Mouse (Mus musculus) midbrain, embryonic 13.5 days (tissue): ENCODE results near the gene Krtap5-5. TPM values are rescaled to one million over a fixed set of nuclear protein-coding genes. Genes with fewer than 3 reads are reported as not detected.

Source experiments
- ATAC-seq: fragments of 200-750 bp; cut with Nextera tagmentation; 2 replicates; pipeline ENCODE4 v1.8.0; 2017; ENCODE audit warnings: mild to moderate bottlenecking, moderate TSS enrichment, moderate library complexity
- H3K27ac ChIP-seq: fragments of 300-500 bp; sonication (generic); 2 replicates; pipeline ENCODE4 v1.5.1; 2015; ENCODE audit warnings: inconsistent platforms, mild to moderate bottlenecking, moderate library complexity
- H3K27me3 ChIP-seq: fragments of 300-500 bp; sonication (generic); 2 replicates; pipeline ENCODE4 v1.6.1; 2015; ENCODE audit warnings: mild to moderate bottlenecking, inconsistent platforms
- H3K36me3 ChIP-seq: fragments of 300-500 bp; sonication (generic); 2 replicates; pipeline ENCODE4 v1.6.1; 2015; ENCODE audit warnings: mild to moderate bottlenecking, inconsistent platforms
- H3K4me1 ChIP-seq: fragments of 300-500 bp; sonication (generic); replicated peaks from 2 replicates; pipeline ENCODE4 v1.6.1; 2015; ENCODE audit warnings: inconsistent platforms
- H3K4me2 ChIP-seq: fragments of 300-500 bp; sonication (generic); replicated peaks from 2 replicates; pipeline ENCODE4 v1.6.1; 2015; ENCODE audit warnings: moderate library complexity, mild to moderate bottlenecking, inconsistent platforms
- H3K4me3 ChIP-seq: fragments of 300-500 bp; sonication (generic); replicated peaks from 2 replicates; pipeline ENCODE4 v1.5.1; 2015; ENCODE audit warnings: mild to moderate bottlenecking, inconsistent platforms
- H3K9ac ChIP-seq: fragments of 300-500 bp; sonication (generic); replicated peaks from 2 replicates; pipeline ENCODE4 v1.6.1; 2015; ENCODE audit warnings: mild to moderate bottlenecking, inconsistent platforms
- H3K9me3 ChIP-seq: fragments of 300-500 bp; sonication (generic); 2 replicates; pipeline ENCODE4 v1.6.1; 2016; ENCODE audit warnings: mild to moderate bottlenecking, inconsistent platforms
- WGBS: fragments of 180-500 bp; shearing (Covaris S2); methylation state at CpG from one replicate; pipeline ENCODE4 v1.1.7; 2015; 5-methylcytosine and 5-hydroxymethylcytosine counted together
- polyA plus RNA-seq: library from polyadenylated mRNA; unstranded; fragments of >200 nt; fragmentation: Nextera tagmentation; extraction: Ambion mirVana; gene quantifications from 2 replicates; pipeline ENCODE4 v1.2.1, GENCODE M21; 2015

Gene Krtap5-5
- polyA plus RNA-seq, 1 experiment from 2014 or later: not detected

DNA sequence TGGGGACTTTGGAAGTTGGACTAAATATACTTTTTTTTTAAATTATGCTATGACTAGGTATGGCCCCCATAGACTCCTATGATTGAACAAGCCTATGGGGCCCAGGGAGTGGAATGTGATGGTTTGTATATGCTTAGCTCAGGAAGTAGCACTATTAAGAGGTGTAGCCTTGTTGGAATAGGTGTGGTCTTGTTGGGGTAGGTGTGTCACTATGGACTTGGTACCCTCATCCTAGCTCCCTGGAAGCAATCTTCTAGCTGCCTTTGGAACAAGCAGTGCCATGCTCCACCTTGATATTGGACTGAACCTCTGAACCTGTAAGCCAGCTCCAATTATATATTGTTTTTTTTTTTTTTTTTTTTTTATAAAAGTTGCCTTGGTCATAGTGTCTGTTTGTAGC is 24.3 kb downstream of the Krtap5-5 start:
- Histone ChIP-seq H3K4me1 (no peaks in the 10 kb centered on the region), H3K4me3 (no peak overlapping the region), H3K9me3 (no peaks in the 10 kb centered on the region), H3K27me3 (peaks cover 3% of the 10 kb centered on the region; the same call in 1 of the 2 replicates), H3K36me3 (no peaks in the 10 kb centered on the region), H3K4me2 (no peak overlapping the region), H3K9ac (no peak overlapping the region), H3K27ac (no peak overlapping the region)
- ATAC-seq: no peak

DNA sequence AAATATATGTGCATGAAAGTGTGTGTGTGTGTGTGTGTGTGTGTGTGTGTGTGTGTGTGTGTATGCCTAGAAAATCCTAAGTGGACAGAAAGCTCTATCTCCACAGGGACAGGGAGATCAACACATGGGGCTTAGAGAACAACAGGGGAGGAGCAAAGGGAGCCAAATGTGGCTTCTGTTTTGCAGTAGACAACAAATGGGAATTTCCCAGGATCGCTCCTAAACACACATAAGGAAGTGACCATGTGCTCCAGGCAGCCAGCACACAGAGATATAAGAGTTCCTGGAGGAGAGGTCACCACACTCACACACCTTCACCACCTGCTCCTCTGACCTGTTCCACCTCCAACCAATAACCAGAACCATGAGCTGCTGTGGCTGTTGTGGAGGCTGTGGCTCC is 28.7 kb downstream of the Krtap5-5 start, which contains the start of gene Krtap5-3:
Gene Krtap5-3, plus strand, starts transcription at position 301 of the 400 bp plus-strand sequence.
- peaks cover 3% of the 10 kb centered on the region; the same call in 1 of the 2 replicates for H3K27me3 ChIP-seq
- H3K4me2 ChIP-seq: no peak within 1 kb of the TSS
- H3K4me3 ChIP-seq: no peak within 1 kb of the TSS
- no peak for ATAC-seq
- no peaks in the 10 kb centered on the region for H3K36me3 ChIP-seq
- H3K9ac ChIP-seq: no peak within 1 kb of the TSS
- no peaks in the 10 kb centered on the region for H3K4me1 ChIP-seq
- 77% methylated on average over 1 of the region's 1 CpGs for WGBS
- no peak within 1 kb of the TSS for H3K27ac ChIP-seq
- H3K9me3 ChIP-seq: no peaks in the 10 kb centered on the region

DNA sequence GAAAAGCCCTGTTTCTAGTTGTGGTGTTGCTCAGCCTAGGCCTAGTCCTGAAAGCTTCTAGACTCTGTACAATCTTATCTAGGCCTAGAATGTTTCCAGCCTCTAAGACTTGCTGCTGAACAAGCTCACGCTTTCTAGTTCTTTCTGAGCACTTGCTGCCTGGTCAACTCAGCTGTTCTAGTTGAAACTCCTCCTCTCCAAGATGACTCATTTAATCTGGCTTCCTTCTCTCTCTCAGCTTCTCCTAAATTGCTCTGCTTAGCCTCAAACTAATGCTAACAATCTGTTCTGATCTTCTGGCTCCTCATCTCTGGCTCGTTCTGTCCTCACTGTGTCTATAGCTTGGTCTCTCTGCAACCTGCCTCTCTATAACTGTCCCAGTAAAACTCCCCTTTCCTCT is 31.0 kb downstream of the Krtap5-5 start:
- no peak for ATAC-seq
- Histone ChIP-seq H3K27ac (no peak overlapping the region), H3K9ac (no peak overlapping the region), H3K4me3 (no peak overlapping the region), H3K9me3 (no peaks in the 10 kb centered on the region), H3K4me1 (no peaks in the 10 kb centered on the region), H3K4me2 (no peak overlapping the region), H3K27me3 (peaks cover 3% of the 10 kb centered on the region; the same call in 1 of the 2 replicates), H3K36me3 (no peaks in the 10 kb centered on the region)
- 90% methylated on average over 2 of the region's 2 CpGs for WGBS

DNA sequence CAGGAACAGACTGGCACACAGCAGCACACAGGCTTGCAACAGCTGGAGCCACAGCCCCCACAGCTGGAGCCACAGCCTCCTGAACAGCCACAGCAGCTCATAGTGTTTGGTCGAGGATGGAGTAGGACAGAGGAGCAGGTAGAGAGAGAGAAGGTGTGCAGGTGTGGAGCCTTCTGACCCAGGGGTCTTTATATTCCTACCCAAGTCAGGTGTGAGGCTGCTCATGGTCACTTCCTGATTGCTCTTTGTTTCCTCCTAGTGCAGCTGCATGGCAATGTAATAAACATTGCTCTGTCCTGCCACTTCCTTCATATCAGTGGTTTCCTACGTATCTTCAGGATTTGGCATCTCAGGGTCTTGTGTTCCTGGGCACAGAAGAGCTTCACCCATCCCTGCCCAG is 39.5 kb downstream of the Krtap5-5 start, which contains the start of gene Gm10153:
Gene Gm10153, minus strand, starts transcription at position 101 of the 400 bp plus-strand sequence.
- WGBS: 59% methylated on average over 2 of the region's 2 CpGs
- Histone ChIP-seq H3K27me3 (no peaks in the 10 kb centered on the region), H3K4me1 (no peaks in the 10 kb centered on the region), H3K4me3 (no peak within 1 kb of the TSS), H3K9me3 (no peaks in the 10 kb centered on the region), H3K36me3 (no peaks in the 10 kb centered on the region), H3K9ac (no peak within 1 kb of the TSS), H3K4me2 (no peak within 1 kb of the TSS), H3K27ac (no peak within 1 kb of the TSS)
- ATAC-seq: no peak

DNA sequence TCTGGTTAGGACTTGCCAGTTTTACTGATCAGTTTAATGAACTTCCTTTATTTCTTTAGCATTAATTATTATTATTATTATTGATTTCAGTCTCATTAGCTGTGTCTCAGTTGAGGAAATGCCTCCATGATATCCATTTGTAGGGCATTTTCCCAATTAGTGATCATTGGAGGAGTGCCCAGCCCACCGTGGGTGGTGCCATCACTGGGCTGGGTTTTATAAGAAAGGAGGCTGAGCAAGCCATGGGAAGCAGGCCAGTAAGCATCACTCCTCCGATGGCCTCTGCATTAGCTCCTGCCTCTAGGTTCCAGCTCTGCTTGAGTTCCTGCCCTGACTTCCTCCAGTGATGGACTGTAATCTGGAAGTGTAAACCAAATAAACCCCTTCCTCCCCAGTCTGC is 41.6 kb downstream of the Krtap5-5 start:
- Histone ChIP-seq H3K9ac (no peak overlapping the region), H3K9me3 (no peaks in the 10 kb centered on the region), H3K27ac (no peak overlapping the region), H3K4me2 (no peak overlapping the region), H3K36me3 (no peaks in the 10 kb centered on the region), H3K27me3 (no peaks in the 10 kb centered on the region), H3K4me1 (no peaks in the 10 kb centered on the region), H3K4me3 (no peak overlapping the region)
- WGBS: 76% methylated on average over 2 of the region's 2 CpGs
- no peak for ATAC-seq

DNA sequence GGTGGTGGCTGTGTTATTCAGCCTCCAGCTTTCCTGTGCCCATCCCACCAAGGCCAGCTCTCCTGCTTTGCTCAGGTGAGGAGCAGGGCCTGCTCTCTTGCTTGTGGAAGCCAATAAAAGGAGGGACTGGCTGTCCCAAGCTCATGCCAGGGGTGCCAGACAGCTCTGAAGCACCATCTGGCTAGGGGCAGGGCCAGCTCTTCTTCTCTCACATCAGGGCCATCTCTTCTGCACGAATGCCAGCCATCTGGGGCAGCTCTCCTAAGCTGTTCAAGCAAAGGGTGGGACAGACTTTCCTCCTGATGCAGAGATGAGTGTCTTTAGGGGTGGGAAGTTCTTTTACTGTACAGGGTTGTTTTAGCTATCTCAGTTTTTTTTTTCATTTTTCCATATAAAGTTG is 48.8 kb downstream of the Krtap5-5 start:
- H3K4me1 ChIP-seq: no peaks in the 10 kb centered on the region
- 58% methylated on average over 1 of the region's 1 CpGs for WGBS
- H3K9me3 ChIP-seq: no peaks in the 10 kb centered on the region
- H3K4me3 ChIP-seq: no peak overlapping the region
- H3K4me2 ChIP-seq: no peak overlapping the region
- no peak overlapping the region for H3K27ac ChIP-seq
- no peak for ATAC-seq
- no peaks in the 10 kb centered on the region for H3K27me3 ChIP-seq
- no peak overlapping the region for H3K9ac ChIP-seq
- no peaks in the 10 kb centered on the region for H3K36me3 ChIP-seq

Other genes with a start within 250 kb of the Krtap5-5 start
- gene Mob2, start 168.9 kb downstream of the Krtap5-5 start, polyA plus RNA-seq: 52.3 and 56.9 TPM in 2 replicates
- 66.0 and 69.1 TPM in 2 replicates for gene Dusp8, start 134.1 kb downstream of the Krtap5-5 start, polyA plus RNA-seq
- 0.44 TPM in 1 of 2 replicates, not detected in the other for gene Gm45618, start 109.2 kb downstream of the Krtap5-5 start, polyA plus RNA-seq
- gene Gm39115, start 93.9 kb downstream of the Krtap5-5 start, polyA plus RNA-seq: not detected in 2 replicates
- gene Gm45337, start 85.4 kb downstream of the Krtap5-5 start, polyA plus RNA-seq: not detected in 2 replicates
- not detected in 2 replicates for gene Gm29735, start 72.9 kb downstream of the Krtap5-5 start, polyA plus RNA-seq
- gene Gm4553, start 64.2 kb downstream of the Krtap5-5 start, polyA plus RNA-seq: not detected in 2 replicates
- gene Krtap5-2, start 54.0 kb downstream of the Krtap5-5 start, polyA plus RNA-seq: not detected in 2 replicates
- not detected in 2 replicates for gene Gm10153, start 39.6 kb downstream of the Krtap5-5 start, polyA plus RNA-seq
- not detected in 2 replicates for gene Krtap5-3, start 28.6 kb downstream of the Krtap5-5 start, polyA plus RNA-seq
- gene Gm7579, start 18.1 kb downstream of the Krtap5-5 start, polyA plus RNA-seq: not detected in 2 replicates
- gene Gm40460, start 11.1 kb upstream of the Krtap5-5 start, polyA plus RNA-seq: not detected in 2 replicates
- not detected in 2 replicates for gene Gm2431, start 28.4 kb upstream of the Krtap5-5 start, polyA plus RNA-seq
- not detected in 2 replicates for gene Gm4559, start 44.4 kb upstream of the Krtap5-5 start, polyA plus RNA-seq
- gene Krtap5-1, start 67.1 kb upstream of the Krtap5-5 start, polyA plus RNA-seq: not detected in 2 replicates
- not detected in 2 replicates for gene Krtap5-4, start 73.6 kb upstream of the Krtap5-5 start, polyA plus RNA-seq
- 1.9 and 2.3 TPM in 2 replicates for gene Ifitm10, start 143.8 kb upstream of the Krtap5-5 start, polyA plus RNA-seq
- not detected in 2 replicates for gene Gm49369, start 152.7 kb upstream of the Krtap5-5 start, polyA plus RNA-seq
- gene Ctsd, start 158.1 kb upstream of the Krtap5-5 start, polyA plus RNA-seq: 191 and 206 TPM in 2 replicates
- gene Syt8, start 204.9 kb upstream of the Krtap5-5 start, polyA plus RNA-seq: not detected in 2 replicates
- 0.59 and 0.75 TPM in 2 replicates for gene Tnni2, start 211.8 kb upstream of the Krtap5-5 start, polyA plus RNA-seq
- gene Lsp1, start 230.8 kb upstream of the Krtap5-5 start, polyA plus RNA-seq: 6.5 and 6.9 TPM in 2 replicates